Mouse (Mus musculus): ENCODE measurements at regions not wholly inside any gene's neighbourhood (a gene's known extent, or its start where the extent isn't known, plus 50 kb on each side); places are given as distances from the start of the nearest gene placed in this dataset.

GRCm38 (mm10) chr4:95443854-95444811, 113.2 kb upstream of the Fggy start:
- Histone ChIP-seq H3K36me3 (ENCODE audit: control insufficient read depth, insufficient read depth, low read length) (no peaks in the 10 kb centered on the region), H3K27me3 (ENCODE audit: control insufficient read depth, insufficient read depth, low read length) (no peaks in the 10 kb centered on the region), H3K4me1 (replicated peaks; ENCODE audit: control insufficient read depth, insufficient read depth, low read length) (no peaks in the 10 kb centered on the region), H3K27ac (ENCODE audit: control insufficient read depth, insufficient read depth, low read length) (no peak overlapping the region), H3K4me3 (ENCODE audit: control insufficient read depth, insufficient read depth, low read length) (no peak overlapping the region)
- no peak for DNase-seq
- 91% methylated on average over 12 of the region's 12 CpGs for WGBS
- TF ChIP-seq CTCF (IDR thresholded peaks at IDR 0.05; ENCODE audit: borderline replicate concordance, control insufficient read depth, extremely low read depth, insufficient read depth, low read length, poor library complexity) (no peak), POLR2A (IDR thresholded peaks at IDR 0.05; ENCODE audit: control insufficient read depth, extremely low read depth, insufficient read depth, low read length, poor library complexity) (no peak)

- WGBS, result 96% methylated on average over 1 of the region's 1 CpGs
- TF ChIP-seq CTCF (IDR thresholded peaks at IDR 0.05; ENCODE audit: borderline replicate concordance, control insufficient read depth, extremely low read depth, insufficient read depth, low read length, poor library complexity) (no peak), POLR2A (IDR thresholded peaks at IDR 0.05; ENCODE audit: control insufficient read depth, extremely low read depth, insufficient read depth, low read length, poor library complexity) (no peak)
- no peak for DNase-seq
Observed at GRCm38 (mm10) chr4:95450286-95450685, 107.0 kb upstream of the Fggy start.

GRCm38 (mm10) chr4:95451831-95452230, 105.5 kb upstream of the Fggy start:
- 91% methylated on average over 3 of the region's 3 CpGs for WGBS
- DNase-seq, result no peak
- no peaks in the 10 kb centered on the region for H3K27me3 ChIP-seq (ENCODE audit: control insufficient read depth, insufficient read depth, low read length)

More at GRCm38 (mm10) chr4:95450286-95450685, 107.0 kb upstream of the Fggy start:
- H3K4me3 ChIP-seq (ENCODE audit: control insufficient read depth, insufficient read depth, low read length), result no peak overlapping the region
- H3K27ac ChIP-seq (ENCODE audit: control insufficient read depth, insufficient read depth, low read length), result no peak overlapping the region
- no peaks in the 10 kb centered on the region for H3K36me3 ChIP-seq (ENCODE audit: control insufficient read depth, insufficient read depth, low read length)
- no peaks in the 10 kb centered on the region for H3K4me1 ChIP-seq (replicated peaks; ENCODE audit: control insufficient read depth, insufficient read depth, low read length)
- H3K27me3 ChIP-seq (ENCODE audit: control insufficient read depth, insufficient read depth, low read length), result no peaks in the 10 kb centered on the region

GRCm38 (mm10) chr4:95456318-95456717, 101.0 kb upstream of the Fggy start:
- no peak for TF ChIP-seq CTCF (IDR thresholded peaks at IDR 0.05; ENCODE audit: borderline replicate concordance, control insufficient read depth, extremely low read depth, insufficient read depth, low read length, poor library complexity)
- no peak for TF ChIP-seq POLR2A (IDR thresholded peaks at IDR 0.05; ENCODE audit: control insufficient read depth, extremely low read depth, insufficient read depth, low read length, poor library complexity)
- no peaks in the 10 kb centered on the region for H3K36me3 ChIP-seq (ENCODE audit: control insufficient read depth, insufficient read depth, low read length)
- 93% methylated on average over 1 of the region's 1 CpGs for WGBS
- H3K27me3 ChIP-seq (ENCODE audit: control insufficient read depth, insufficient read depth, low read length), result no peaks in the 10 kb centered on the region
- no peak overlapping the region for H3K27ac ChIP-seq (ENCODE audit: control insufficient read depth, insufficient read depth, low read length)
- DNase-seq, result no peak
- no peak overlapping the region for H3K4me3 ChIP-seq (ENCODE audit: control insufficient read depth, insufficient read depth, low read length)
- no peaks in the 10 kb centered on the region for H3K4me1 ChIP-seq (replicated peaks; ENCODE audit: control insufficient read depth, insufficient read depth, low read length)

More at GRCm38 (mm10) chr4:95451831-95452230, 105.5 kb upstream of the Fggy start:
- Histone ChIP-seq H3K36me3 (ENCODE audit: control insufficient read depth, insufficient read depth, low read length) (no peaks in the 10 kb centered on the region), H3K4me3 (ENCODE audit: control insufficient read depth, insufficient read depth, low read length) (no peak overlapping the region), H3K4me1 (replicated peaks; ENCODE audit: control insufficient read depth, insufficient read depth, low read length) (no peaks in the 10 kb centered on the region), H3K27ac (ENCODE audit: control insufficient read depth, insufficient read depth, low read length) (no peak overlapping the region)
- TF ChIP-seq POLR2A (IDR thresholded peaks at IDR 0.05; ENCODE audit: control insufficient read depth, extremely low read depth, insufficient read depth, low read length, poor library complexity) (no peak), CTCF (IDR thresholded peaks at IDR 0.05; ENCODE audit: borderline replicate concordance, control insufficient read depth, extremely low read depth, insufficient read depth, low read length, poor library complexity) (no peak)

- H3K27me3 ChIP-seq (ENCODE audit: control insufficient read depth, insufficient read depth, low read length), result no peaks in the 10 kb centered on the region
- TF ChIP-seq CTCF (IDR thresholded peaks at IDR 0.05; ENCODE audit: borderline replicate concordance, control insufficient read depth, extremely low read depth, insufficient read depth, low read length, poor library complexity), result no peak
- no peak for TF ChIP-seq POLR2A (IDR thresholded peaks at IDR 0.05; ENCODE audit: control insufficient read depth, extremely low read depth, insufficient read depth, low read length, poor library complexity)
- no peak for DNase-seq
- no peaks in the 10 kb centered on the region for H3K36me3 ChIP-seq (ENCODE audit: control insufficient read depth, insufficient read depth, low read length)
- H3K4me1 ChIP-seq (replicated peaks; ENCODE audit: control insufficient read depth, insufficient read depth, low read length), result no peaks in the 10 kb centered on the region
- 96% methylated on average over 5 of the region's 5 CpGs for WGBS
- no peak overlapping the region for H3K4me3 ChIP-seq (ENCODE audit: control insufficient read depth, insufficient read depth, low read length)
- H3K27ac ChIP-seq (ENCODE audit: control insufficient read depth, insufficient read depth, low read length), result no peak overlapping the region
Observed at GRCm38 (mm10) chr4:95456943-95457342, 100.4 kb upstream of the Fggy start.

- no peak for DNase-seq
- no peak overlapping the region for H3K27ac ChIP-seq (ENCODE audit: control insufficient read depth, insufficient read depth, low read length)
- 92% methylated on average over 3 of the region's 3 CpGs for WGBS
- H3K36me3 ChIP-seq (ENCODE audit: control insufficient read depth, insufficient read depth, low read length), result no peaks in the 10 kb centered on the region
- no peaks in the 10 kb centered on the region for H3K27me3 ChIP-seq (ENCODE audit: control insufficient read depth, insufficient read depth, low read length)
- H3K4me3 ChIP-seq (ENCODE audit: control insufficient read depth, insufficient read depth, low read length), result no peak overlapping the region
- no peaks in the 10 kb centered on the region; the same call in 1 of the 2 replicates for H3K4me1 ChIP-seq (replicated peaks; ENCODE audit: control insufficient read depth, insufficient read depth, low read length)
- TF ChIP-seq CTCF (IDR thresholded peaks at IDR 0.05; ENCODE audit: borderline replicate concordance, control insufficient read depth, extremely low read depth, insufficient read depth, low read length, poor library complexity) (no peak), POLR2A (IDR thresholded peaks at IDR 0.05; ENCODE audit: control insufficient read depth, extremely low read depth, insufficient read depth, low read length, poor library complexity) (no peak)
Observed at GRCm38 (mm10) chr4:95462476-95462875, 94.8 kb upstream of the Fggy start.
